ENCODE assay signal across 11 mouse cellular contexts in the genomic region with DNA sequence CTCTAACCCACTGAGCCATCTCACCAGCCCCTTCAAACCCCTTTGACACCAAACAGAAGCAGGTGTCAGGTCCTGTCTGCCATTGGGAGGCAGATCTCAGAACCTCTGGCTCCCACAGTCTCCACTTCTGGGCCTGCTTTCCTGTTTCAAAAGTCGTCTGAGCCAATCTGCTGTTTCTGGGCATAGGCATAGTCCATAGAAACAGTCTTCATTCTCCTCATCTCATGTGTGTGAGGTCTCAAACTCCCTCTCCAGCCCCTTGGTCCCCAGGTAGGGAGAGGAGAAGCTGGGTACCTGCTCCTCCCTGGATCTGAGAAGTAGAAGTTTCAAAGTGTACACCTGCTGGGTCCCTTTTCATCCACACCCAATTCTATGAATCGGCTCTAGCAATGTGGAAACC. TPM values are rescaled to one million over a fixed set of nuclear protein-coding genes. Genes with fewer than 3 reads are reported as not detected.
DNase-seq lines count a peak whose midpoint lies in the region; ATAC-seq lines count a peak whose summit lies in the region.
"Had no signal": no experiment of that assay in that cellular context is flagged by ENCODE, and none has a peak within 500 bp of the region (broad histone marks: within the 10 kb centered on the region; RNA-seq: fewer than 3 reads in every experiment).

No protein-coding gene starts in this region.

- 29% methylated on average over 2 of the region's 2 CpGs for WGBS in embryonic facial prominence, embryonic 10.5 days
- 13% methylated on average over 2 of the region's 2 CpGs for WGBS in forebrain, embryonic 14.5 days
- 18% methylated on average over 2 of the region's 2 CpGs for WGBS in midbrain, embryonic 11.5 days

- H3K9ac ChIP-seq in forebrain, embryonic 14.5 days (ENCODE audit: low read length), result peak overlapping the region; percentile 78; the same call in 1 of the 2 replicates
- no peak overlapping the region; the same call in 1 of the 2 replicates for H3K9ac ChIP-seq in midbrain, embryonic 11.5 days (ENCODE audit: low read length)
- H3K9ac ChIP-seq: liver, embryonic 14.5 days had no signal

- H3K27me3 ChIP-seq in embryonic facial prominence, embryonic 10.5 days (replicated peaks; ENCODE audit: low read depth, poor library complexity, severe bottlenecking), result peaks cover 68% of the 10 kb centered on the region
- H3K27me3 ChIP-seq in forebrain, embryonic 14.5 days (replicated peaks; ENCODE audit: control insufficient read depth, insufficient read depth, low read length), result no peaks in the 10 kb centered on the region; the same call in 1 of the 2 replicates
- no peaks in the 10 kb centered on the region for H3K27me3 ChIP-seq in midbrain, embryonic 11.5 days (ENCODE audit: control insufficient read depth, insufficient read depth, low read length)

- DNase-seq in kidney, adult 11 months, result peak; percentile 1
- no peak for DNase-seq in kidney, postnatal 10 days
- DNase-seq in embryonic facial prominence, embryonic 10.5 days (ENCODE audit: low spot score), result no peak
- DNase-seq in forebrain, embryonic 14.5 days (ENCODE audit: low spot score), result no peak
- DNase-seq in midbrain, embryonic 11.5 days (ENCODE audit: low spot score, missing footprints), result no peak
- DNase-seq in frontal cortex, postnatal 10 days (ENCODE audit: low spot score in 2 of 2), result no peak
- DNase-seq in layer of hippocampus, postnatal 36 days, result no peak

- H3K9me3 ChIP-seq in embryonic facial prominence, embryonic 10.5 days, result no peaks in the 10 kb centered on the region
- H3K9me3 ChIP-seq in forebrain, embryonic 14.5 days (replicated peaks; ENCODE audit: control insufficient read depth, low read length), result no peaks in the 10 kb centered on the region
- no peaks in the 10 kb centered on the region for H3K9me3 ChIP-seq in midbrain, embryonic 11.5 days (ENCODE audit: control insufficient read depth, low read length)

- peak overlapping the region; percentile 75; the same call in 1 of the 2 replicates for H3K4me3 ChIP-seq in embryonic facial prominence, embryonic 10.5 days
- H3K4me3 ChIP-seq in forebrain, embryonic 14.5 days (ENCODE audit: low read depth, low read length), result peak overlapping the region; percentile 63
- H3K4me3 ChIP-seq in midbrain, embryonic 11.5 days (ENCODE audit: low read depth, low read length), result peak overlapping the region; percentile 68; the same call in 1 of the 2 replicates

- ATAC-seq in forebrain, embryonic 14.5 days, result no peak
- ATAC-seq in midbrain, embryonic 11.5 days (ENCODE audit: low FRiP score), result no peak
- no peak for ATAC-seq in granulocyte monocyte progenitor cell, adult 5-6 weeks (replicated peaks; ENCODE audit: poor library complexity, severe bottlenecking)

- H3K4me2 ChIP-seq in forebrain, embryonic 14.5 days (ENCODE audit: low read length), result peak overlapping the region; percentile 72
- H3K4me2 ChIP-seq in midbrain, embryonic 11.5 days, result peak overlapping the region; percentile 95

- H3K27ac ChIP-seq in embryonic facial prominence, embryonic 10.5 days (replicated peaks), result no peak overlapping the region
- H3K27ac ChIP-seq in forebrain, embryonic 14.5 days (ENCODE audit: low read depth, low read length), result peak overlapping the region; percentile 3; the same call in 1 of the 2 replicates
- no peak overlapping the region for H3K27ac ChIP-seq in midbrain, embryonic 11.5 days (ENCODE audit: low read depth, low read length)
- H3K27ac ChIP-seq: liver, embryonic 14.5 days had no signal

- peaks cover 30% of the 10 kb centered on the region for H3K4me1 ChIP-seq in embryonic facial prominence, embryonic 10.5 days
- peaks cover 15% of the 10 kb centered on the region for H3K4me1 ChIP-seq in forebrain, embryonic 14.5 days (ENCODE audit: control insufficient read depth, insufficient read depth, low read length)
- peaks cover 14% of the 10 kb centered on the region for H3K4me1 ChIP-seq in midbrain, embryonic 11.5 days (ENCODE audit: control insufficient read depth, insufficient read depth, low read length)

- no peaks in the 10 kb centered on the region for H3K36me3 ChIP-seq in embryonic facial prominence, embryonic 10.5 days (replicated peaks)
- H3K36me3 ChIP-seq in forebrain, embryonic 14.5 days (ENCODE audit: control insufficient read depth, insufficient read depth, low read length), result peaks cover 3% of the 10 kb centered on the region; the same call in 1 of the 2 replicates
- no peaks in the 10 kb centered on the region for H3K36me3 ChIP-seq in midbrain, embryonic 11.5 days (ENCODE audit: control insufficient read depth, insufficient read depth, low read length)

RNA-seq across cellular contexts. Expression of a gene that starts 1.3 kb away (rescaled TPM):
- 14.3 and 16.4 TPM in 2 replicates for polyA plus RNA-seq in embryonic facial prominence, embryonic 10.5 days (2016; fragmentation: Nextera tagmentation; extraction: Ambion mirVana)
- polyA plus RNA-seq in forebrain, embryonic 14.5 days (2014; fragmentation: Nextera tagmentation; extraction: Ambion mirVana), result 99.9 and 107 TPM in 2 replicates
- 56.4 and 62.7 TPM in 2 replicates for polyA plus RNA-seq in midbrain, embryonic 11.5 days (2014; fragmentation: Nextera tagmentation; extraction: Ambion mirVana)
- 100 to 1,000 TPM in 1 of 2 experiments, 10 to 100 TPM in 1; 99.1 to 123 TPM for total RNA-seq in layer of hippocampus, postnatal 36 days (2021)
- not detected in 2 replicates for total RNA-seq in granulocyte monocyte progenitor cell, adult 5-6 weeks (2014; fragmentation: Nextera tagmentation)
- total RNA-seq in granulocyte monocyte progenitor cell, adult 5-6 weeks (2017), result not detected in 2 replicates
- total RNA-seq: MEL had no signal

RNA-seq across cellular contexts. Expression of a gene that starts 28.4 kb away (rescaled TPM):
- not detected in 2 replicates for polyA plus RNA-seq in embryonic facial prominence, embryonic 10.5 days (2016; fragmentation: Nextera tagmentation; extraction: Ambion mirVana)
- not detected in 2 replicates for polyA plus RNA-seq in forebrain, embryonic 14.5 days (2014; fragmentation: Nextera tagmentation; extraction: Ambion mirVana)
- not detected in 2 replicates for polyA plus RNA-seq in midbrain, embryonic 11.5 days (2014; fragmentation: Nextera tagmentation; extraction: Ambion mirVana)
- total RNA-seq in layer of hippocampus, postnatal 36 days (2021), result 1 to 10 TPM; 1.3 to 1.6 TPM
- not detected in 2 replicates for total RNA-seq in granulocyte monocyte progenitor cell, adult 5-6 weeks (2014; fragmentation: Nextera tagmentation)
- total RNA-seq in granulocyte monocyte progenitor cell, adult 5-6 weeks (2017), result not detected in 2 replicates
- total RNA-seq: adrenal gland, postnatal 4 days; MEL had no signal
- polyA plus RNA-seq: liver, embryonic 14.5 days had no signal

RNA-seq across cellular contexts. Expression of a gene that starts 33.6 kb away (rescaled TPM):
- 6.0 and 10.4 TPM in 2 replicates for polyA plus RNA-seq in embryonic facial prominence, embryonic 10.5 days (2016; fragmentation: Nextera tagmentation; extraction: Ambion mirVana)
- 61.1 and 61.5 TPM in 2 replicates for polyA plus RNA-seq in forebrain, embryonic 14.5 days (2014; fragmentation: Nextera tagmentation; extraction: Ambion mirVana)
- 31.8 and 35.6 TPM in 2 replicates for polyA plus RNA-seq in midbrain, embryonic 11.5 days (2014; fragmentation: Nextera tagmentation; extraction: Ambion mirVana)
- total RNA-seq in layer of hippocampus, postnatal 36 days (2021), result 10 to 100 TPM; 95.3 to 97.7 TPM
- 6.6 and 7.2 TPM in 2 replicates for total RNA-seq in granulocyte monocyte progenitor cell, adult 5-6 weeks (2014; fragmentation: Nextera tagmentation)
- total RNA-seq in granulocyte monocyte progenitor cell, adult 5-6 weeks (2017), result 2.3 and 3.3 TPM in 2 replicates
